Mouse (Mus musculus): ENCODE measurements around the gene Flrt1.

DNA sequence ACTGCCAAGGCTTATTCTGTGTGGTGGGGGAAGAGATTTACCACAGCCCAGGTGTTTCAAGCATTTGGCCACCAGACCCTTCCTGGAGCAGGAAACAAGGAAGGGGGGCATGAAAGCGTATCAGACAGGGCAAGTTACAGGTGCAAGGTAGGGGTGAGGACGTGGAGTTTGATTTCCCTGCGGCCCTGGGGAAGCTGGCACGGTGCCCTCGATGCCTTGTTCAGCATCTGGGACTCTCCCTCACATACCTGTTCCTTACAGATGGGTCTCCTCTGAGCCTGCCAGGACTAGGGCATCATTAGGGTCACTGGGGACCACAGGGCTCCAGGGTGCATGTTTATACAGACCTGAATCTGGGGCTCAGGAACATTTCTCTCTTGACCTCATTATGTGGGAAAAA, 12.8 kb downstream of the Flrt1 start:
- TF ChIP-seq CHD2 (IDR thresholded peaks at IDR 0.05; ENCODE audit: low read length) (no peak), RAD21 (IDR thresholded peaks at IDR 0.05; ENCODE audit: low read depth, low read length) (no peak), KAT2A (IDR thresholded peaks at IDR 0.05; ENCODE audit: insufficient replicate concordance, low read length) (no peak)

Measured in CH12.LX (cell line).